Mouse (Mus musculus): ENCODE measurements at regions not wholly inside any gene's neighbourhood (a gene's known extent, or its start where the extent isn't known, plus 50 kb on each side); places are given as distances from the start of the nearest gene placed in this dataset.
A peak's percentile ranks its signal among the peaks of the same experiment; 100 is the strongest.
"Not testable (repeated sequence)": the region's sequence is repeated elsewhere in the genome, so short reads cannot be mapped to it uniquely, and the experiment has no call there.

GRCm38 (mm10) chrX:75734628-75735302, 140.2 kb downstream of the Pls3 start:
- peak; percentile 36 for DNase-seq (ENCODE audit: low spot score)

GRCm38 (mm10) chrX:75733651-75734050, 141.3 kb downstream of the Pls3 start:
- DNase-seq (ENCODE audit: low spot score): peak; percentile 71

GRCm38 (mm10) chrX:75729791-75730190, 145.2 kb downstream of the Pls3 start:
- DNase-seq (ENCODE audit: low spot score): peak; percentile 29

GRCm38 (mm10) chrX:75728507-75728906, 146.5 kb downstream of the Pls3 start:
- peak; percentile 30 for DNase-seq (ENCODE audit: low spot score)

- not testable (repeated sequence) for DNase-seq (ENCODE audit: low spot score)
Measured at GRCm38 (mm10) chrX:75723542-75723941, 145.5 kb upstream of the Rab39b start.

- no peak for DNase-seq (ENCODE audit: low spot score)
Measured at GRCm38 (mm10) chrX:75699949-75700348, 121.9 kb upstream of the Rab39b start.

- DNase-seq (ENCODE audit: low spot score): not testable (repeated sequence)
Measured at GRCm38 (mm10) chrX:75675271-75675670, 97.2 kb upstream of the Rab39b start.

- peak; percentile 79 for DNase-seq (ENCODE audit: low spot score)
Measured at GRCm38 (mm10) chrX:75673920-75674665, 96.1 kb upstream of the Rab39b start.

GRCm38 (mm10) chrX:75673586-75673919, 95.5 kb upstream of the Rab39b start:
- no peak for DNase-seq (ENCODE audit: low spot score)

- DNase-seq (ENCODE audit: low spot score): no peak
Measured at GRCm38 (mm10) chrX:75672976-75673375, 94.9 kb upstream of the Rab39b start.

- no peak for DNase-seq (ENCODE audit: low spot score)
Measured at GRCm38 (mm10) chrX:75667636-75668035, 89.6 kb upstream of the Rab39b start.

- DNase-seq (ENCODE audit: low spot score): no peak
Measured at GRCm38 (mm10) chrX:75643402-75643801, 65.4 kb upstream of the Rab39b start.
